Mouse (Mus musculus): Measurements from ENCODE around the gene Hcn2. TPM values are rescaled to one million over a fixed set of nuclear protein-coding genes. Genes with fewer than 3 reads are reported as not detected.
A peak's percentile ranks its signal among the peaks of the same experiment; 100 is the strongest.

The Hcn2 gene
- total RNA-seq, 2 experiments from 2014 or later = 0.47 to 0.84 TPM

DNA sequence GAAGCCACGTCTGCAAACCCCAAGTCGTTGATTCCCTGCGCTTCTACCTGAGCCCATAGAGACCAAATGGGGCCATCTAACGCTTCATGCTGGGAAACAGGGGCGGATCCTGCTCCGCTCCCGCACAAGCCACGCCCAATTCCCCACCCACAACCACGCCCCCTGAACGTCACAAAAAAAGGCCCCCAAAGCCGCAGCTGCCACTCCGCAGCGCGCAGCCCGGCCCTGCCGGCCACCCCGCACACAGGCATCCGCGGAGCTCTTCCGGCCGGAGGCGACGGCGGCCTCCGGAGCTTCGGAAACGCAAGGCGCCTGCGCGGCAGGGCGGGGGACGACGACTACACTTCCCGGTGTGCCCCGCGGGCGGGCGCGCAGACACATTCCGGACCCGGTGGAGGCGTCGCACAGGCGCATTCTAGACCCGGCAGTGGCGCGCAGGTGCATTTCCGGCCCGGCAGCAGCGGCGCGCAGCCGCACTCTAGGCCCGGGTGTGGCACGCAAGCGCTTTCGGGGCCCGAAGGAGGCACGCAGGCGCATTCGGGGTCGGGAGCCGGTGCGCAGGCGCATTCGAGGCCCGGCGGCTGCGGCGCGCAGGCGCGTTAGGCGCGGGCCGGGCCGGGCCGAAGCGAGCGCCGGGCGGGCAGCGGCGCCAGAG is 34.7 kb upstream of the Hcn2 start, which contains the start of gene Cdc34:
Gene Cdc34 (plus strand): TSS at position 605 of the 655 bp plus-strand sequence.
- intact Hi-C loops (cut with DNase I) = loop anchor here (2.0 kb wide), 1 partner anchor 23 kb away; the partner anchor contains the start of gene Bsg
- peak; percentile 37; the same call in 1 of the 2 replicates for TF ChIP-seq CTCF (IDR thresholded peaks at IDR 0.05)
- Histone ChIP-seq H3K4me3 (peak within 1 kb of the TSS; percentile 98), H3K27ac (peak within 1 kb of the TSS; percentile 99)
- DNase-seq = peak; percentile 100

DNA sequence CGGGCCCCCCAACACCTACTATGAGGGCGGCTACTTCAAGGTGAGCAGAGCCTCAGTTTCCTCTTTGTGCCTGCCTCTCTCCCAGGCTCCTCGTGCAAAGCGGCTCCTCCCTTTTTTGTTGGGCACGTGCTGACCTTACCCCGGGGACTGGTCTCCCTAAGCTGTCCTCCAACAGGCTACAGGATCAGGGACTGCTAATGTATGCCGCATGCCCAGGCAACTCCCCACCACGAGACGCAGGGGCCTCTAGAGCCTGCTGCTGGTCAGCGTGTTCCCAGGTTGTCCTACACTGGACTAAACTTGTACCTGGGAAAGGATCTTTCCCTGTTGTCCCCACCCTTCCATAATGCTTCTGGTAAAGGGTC is 33.9 kb upstream of the Hcn2 start:
- intact Hi-C loops (cut with DNase I) = loop anchor here (2.0 kb wide), 1 partner anchor 22 kb away; the partner anchor contains the start of gene Bsg
- TF ChIP-seq CTCF (IDR thresholded peaks at IDR 0.05) = no peak
- DNase-seq = peak; percentile 61
- peak overlapping the region; percentile 98 for H3K4me3 ChIP-seq
- peak overlapping the region; percentile 99 for H3K27ac ChIP-seq

DNA sequence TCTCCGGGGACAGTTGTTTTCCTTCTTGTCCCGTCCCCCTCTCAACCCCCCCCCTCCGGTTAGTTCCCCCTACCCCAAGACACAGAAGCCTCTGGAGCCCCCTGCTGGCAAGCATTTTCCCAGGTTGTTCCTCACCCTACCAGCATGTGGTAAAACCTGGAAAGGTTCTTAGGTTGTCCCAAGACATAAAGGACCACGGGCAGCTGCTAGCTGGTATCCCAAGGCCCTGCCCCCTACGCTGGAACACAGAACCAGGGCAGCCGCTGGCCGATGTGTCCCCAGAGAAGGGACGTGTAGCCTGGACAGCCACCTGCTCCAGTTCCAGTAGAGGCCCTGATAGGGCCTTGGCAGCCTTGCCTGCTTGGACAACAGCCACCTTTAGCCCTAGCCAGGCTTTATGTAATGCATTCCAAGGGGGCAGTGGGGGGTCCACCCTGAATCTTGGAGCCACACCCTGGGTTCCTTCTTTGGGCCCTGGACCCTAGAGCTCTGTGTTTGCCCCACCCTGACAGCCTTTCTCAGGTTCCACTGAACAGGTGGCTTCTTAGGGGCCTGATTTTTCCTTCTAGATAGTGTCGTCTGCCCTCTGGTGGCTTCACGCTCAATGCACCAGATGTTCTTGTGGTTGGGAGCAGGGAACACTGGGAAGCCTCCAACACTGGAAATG is 33.4 kb upstream of the Hcn2 start:
- Histone ChIP-seq H3K4me3 (peak overlapping the region; percentile 98), H3K27ac (peak overlapping the region; percentile 99)
- peak; percentile 86 for DNase-seq
- intact Hi-C loops (cut with DNase I) = loop anchor here (2.0 kb wide), 1 partner anchor 22 kb away; the partner anchor contains the start of gene Bsg
- peak; percentile 64 for TF ChIP-seq CTCF (IDR thresholded peaks at IDR 0.05)

GRCm38 (mm10) chr10:79683726-79684640 is 32.5 kb upstream of the Hcn2 start:
- DNase-seq = peak; percentile 88
- H3K4me3 ChIP-seq = peak overlapping the region; percentile 98
- TF ChIP-seq CTCF (IDR thresholded peaks at IDR 0.05) = no peak
- peak overlapping the region; percentile 99 for H3K27ac ChIP-seq
- intact Hi-C loops (cut with DNase I) = loop anchor here (2.0 kb wide), 1 partner anchor 21 kb away; the partner anchor contains the start of gene Bsg

DNA sequence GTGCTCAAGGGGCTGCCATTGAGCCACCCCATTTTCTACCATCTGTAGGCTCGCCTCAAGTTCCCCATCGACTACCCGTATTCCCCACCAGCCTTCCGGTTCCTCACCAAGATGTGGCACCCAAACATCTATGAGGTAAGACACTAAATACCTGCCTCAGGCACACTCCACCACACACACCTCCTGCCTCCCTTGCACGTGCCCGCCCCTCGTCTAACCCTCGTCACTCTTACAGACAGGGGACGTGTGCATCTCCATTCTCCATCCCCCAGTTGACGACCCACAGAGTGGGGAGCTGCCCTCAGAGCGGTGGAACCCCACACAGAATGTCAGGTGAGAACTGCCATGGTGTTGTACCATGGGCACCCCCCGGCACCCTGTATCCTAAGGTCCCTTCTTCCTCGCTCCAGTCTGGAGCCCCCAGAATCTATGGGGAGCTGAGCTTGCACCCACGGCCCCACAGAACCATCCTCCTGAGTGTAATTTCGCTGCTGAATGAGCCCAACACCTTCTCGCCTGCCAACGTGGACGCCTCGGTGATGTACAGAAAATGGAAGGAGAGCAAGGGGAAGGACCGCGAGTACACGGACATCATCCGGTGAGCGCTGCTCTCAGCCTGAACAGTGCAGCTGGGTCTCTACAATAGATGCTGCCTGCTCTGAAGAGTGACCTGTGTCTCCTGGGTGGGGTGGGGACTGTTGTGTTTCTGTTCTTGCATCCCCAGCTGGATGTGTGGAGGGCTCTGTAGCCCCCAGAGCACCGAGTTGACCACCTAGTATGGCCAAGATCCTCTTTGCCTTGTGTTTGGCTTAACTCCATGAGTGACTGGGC is 31.4 kb upstream of the Hcn2 start:
- peak overlapping the region; percentile 98 for H3K4me3 ChIP-seq
- DNase-seq = no peak
- TF ChIP-seq CTCF (IDR thresholded peaks at IDR 0.05) = no peak
- peak overlapping the region; percentile 99 for H3K27ac ChIP-seq
- intact Hi-C loops (cut with DNase I) = no loop called here

DNA sequence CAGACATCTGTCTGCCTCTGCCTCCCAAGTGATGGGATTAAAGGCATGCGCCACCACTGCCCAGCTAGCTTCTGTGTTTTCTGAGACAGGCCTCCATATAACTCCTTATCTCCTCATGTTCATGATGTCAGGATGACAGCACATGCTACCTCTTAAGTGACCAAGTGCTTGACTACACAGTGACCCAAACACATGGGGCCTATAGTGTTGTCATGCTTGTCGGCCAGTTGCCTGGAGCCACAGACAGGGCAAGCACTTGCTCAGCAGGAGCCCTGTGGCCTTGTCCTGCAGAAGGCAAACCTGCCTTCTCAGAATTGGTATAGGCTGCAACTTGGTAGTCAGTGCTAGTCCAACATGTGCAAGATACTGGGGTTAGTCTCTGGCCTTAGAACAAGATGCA is 30.2 kb upstream of the Hcn2 start:
- no peak for TF ChIP-seq CTCF (IDR thresholded peaks at IDR 0.05)
- H3K27ac ChIP-seq = peak overlapping the region; percentile 99
- DNase-seq = no peak

DNA sequence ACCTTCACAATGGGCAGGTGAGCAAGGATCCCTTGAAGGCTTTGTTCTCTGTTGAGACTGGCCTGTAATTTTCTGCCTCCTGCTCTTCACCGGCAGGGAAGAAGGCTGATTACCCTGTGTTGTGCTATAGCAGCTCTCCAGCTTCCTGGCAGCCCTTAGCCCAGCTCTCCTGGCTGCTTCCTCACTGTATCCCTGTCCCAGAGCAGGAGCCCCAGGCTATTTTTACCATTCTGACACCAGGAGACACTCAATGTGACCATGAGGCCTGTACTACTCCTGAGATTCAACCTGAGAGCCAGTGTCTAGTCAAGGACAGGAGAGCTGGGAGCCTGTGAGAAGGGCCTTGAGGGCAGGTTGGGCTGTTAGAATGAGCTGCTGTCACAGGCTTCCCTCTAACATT is 29.7 kb upstream of the Hcn2 start:
- Histone ChIP-seq H3K4me3 (peak overlapping the region; percentile 98), H3K27ac (peak overlapping the region; percentile 99)
- intact Hi-C loops (cut with DNase I) = no loop called here
- TF ChIP-seq CTCF (IDR thresholded peaks at IDR 0.05) = no peak
- peak; percentile 79 for DNase-seq

More for the DNA sequence above, 30.2 kb upstream of the Hcn2 start:
- H3K4me3 ChIP-seq = peak overlapping the region; percentile 98
- intact Hi-C loops (cut with DNase I) = no loop called here

GRCm38 (mm10) chr10:79687513-79687912 is 28.9 kb upstream of the Hcn2 start:
- intact Hi-C loops (cut with DNase I) = no loop called here
- peak; percentile 36 for DNase-seq

GRCm38 (mm10) chr10:79688720-79689119 is 27.7 kb upstream of the Hcn2 start, which contains the start of gene Gzmm:
Gzmm (plus strand) TSS chr10:79689020.
- TF ChIP-seq CTCF (IDR thresholded peaks at IDR 0.05) = no peak
- H3K27ac ChIP-seq = peak within 1 kb of the TSS; percentile 99
- intact Hi-C loops (cut with DNase I) = no loop called here
- peak within 1 kb of the TSS; percentile 47 for H3K4me3 ChIP-seq
- no peak for DNase-seq

More at GRCm38 (mm10) chr10:79687513-79687912, 28.9 kb upstream of the Hcn2 start:
- H3K27ac ChIP-seq = peak overlapping the region; percentile 99
- TF ChIP-seq CTCF (IDR thresholded peaks at IDR 0.05) = no peak
- peak overlapping the region; percentile 47 for H3K4me3 ChIP-seq

GRCm38 (mm10) chr10:79689178-79689577 is 27.3 kb upstream of the Hcn2 start:
- Histone ChIP-seq H3K27ac (peak overlapping the region; percentile 39; the same call in 1 of the 2 replicates), H3K4me3 (no peak overlapping the region)
- no peak for TF ChIP-seq CTCF (IDR thresholded peaks at IDR 0.05)
- intact Hi-C loops (cut with DNase I) = no loop called here
- DNase-seq = no peak

DNA sequence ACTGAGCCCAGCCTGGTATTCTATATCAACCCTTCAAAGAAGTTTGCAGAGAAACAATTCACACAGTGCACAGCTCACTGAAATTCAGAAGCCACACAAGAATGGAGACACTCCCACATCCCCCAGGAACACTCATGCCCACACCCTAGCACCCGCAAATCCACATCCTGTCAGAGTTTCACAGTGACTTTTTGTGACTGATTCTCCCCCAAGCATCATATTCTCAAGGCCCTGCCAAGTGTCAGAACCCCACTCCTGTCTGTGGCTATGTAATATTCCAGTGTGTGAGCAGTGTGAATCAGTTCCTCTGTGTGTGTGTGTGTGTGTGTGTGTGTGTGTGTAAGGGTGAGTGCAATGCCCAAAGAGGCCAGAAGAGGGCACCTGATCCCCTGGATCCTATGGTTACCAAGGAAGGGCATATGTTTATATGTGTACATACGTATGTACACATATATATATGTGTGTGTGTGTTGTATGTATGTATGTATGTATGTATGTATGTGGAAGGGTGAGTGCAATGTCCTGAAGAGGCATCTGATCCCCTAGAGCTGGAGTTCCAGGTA is 24.4 kb upstream of the Hcn2 start:
- intact Hi-C loops (cut with DNase I) = no loop called here
- Histone ChIP-seq H3K4me3 (no peak overlapping the region), H3K27ac (no peak overlapping the region)
- peak; percentile 19 for DNase-seq
- 0 out of 2 replicates have a peak, but pooled peaks have one; percentile 5 for TF ChIP-seq CTCF (IDR thresholded peaks at IDR 0.05)
